Mouse (Mus musculus) ovary, postnatal 14 days (tissue): ENCODE data around the gene Emx1.
"Not testable (repeated sequence)": the region's sequence is repeated elsewhere in the genome, so short reads cannot be mapped to it uniquely, and the experiment has no call there.

Experiments used
- DNase-seq: peaks from one replicate; pipeline ENCODE4 v3.0.0; 2022; ENCODE audit warnings: low spot score

Gene Emx1

DNA sequence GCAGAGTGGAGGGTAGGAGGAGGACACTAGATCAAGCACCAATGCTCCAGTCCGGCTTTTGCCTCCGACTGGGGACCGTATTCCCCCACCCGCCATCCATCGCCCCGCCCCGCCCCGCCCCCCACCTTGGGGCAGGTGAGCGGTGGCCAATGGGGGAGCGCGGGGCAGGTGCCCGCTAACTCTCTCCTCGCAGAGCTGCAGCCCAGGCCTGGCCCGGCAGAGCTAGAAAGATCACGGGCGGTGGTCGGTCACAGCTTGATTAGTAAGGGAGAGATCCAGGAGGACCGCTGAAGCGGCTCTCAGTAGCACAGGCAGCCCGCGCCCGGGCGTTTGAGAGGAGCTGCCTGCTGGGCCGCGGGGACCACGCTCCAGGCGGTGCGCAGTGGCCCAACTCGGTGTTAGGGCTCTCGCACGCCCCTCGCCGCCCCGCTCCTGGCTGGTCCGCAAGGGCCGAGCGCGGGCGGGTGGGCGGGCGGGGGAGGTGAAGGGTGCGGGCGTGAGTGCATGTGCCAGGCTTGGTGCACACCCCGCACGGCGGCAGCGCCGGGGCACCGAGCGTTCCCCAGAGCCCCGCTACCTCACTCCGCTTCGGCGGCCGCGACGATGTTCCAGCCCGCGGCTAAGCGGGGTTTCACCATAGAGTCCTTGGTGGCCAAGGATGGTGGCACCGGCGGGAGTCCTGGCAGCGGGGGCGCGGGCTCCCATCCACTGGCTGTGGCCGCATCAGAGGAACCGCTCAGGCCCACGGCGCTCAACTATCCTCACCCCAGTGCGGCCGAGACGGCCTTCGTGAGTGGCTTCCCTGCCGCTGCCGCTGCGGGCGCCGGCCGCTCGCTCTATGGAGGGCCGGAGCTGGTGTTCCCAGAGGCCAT lies at the start of gene Emx1:
Emx1 (plus strand) TSS at position 99 of the 872 bp plus-strand sequence.
- no peak for DNase-seq

- no peak for DNase-seq
Measured at GRCm38 (mm10) chr6:85139534-85139933, 47.7 kb upstream of the Emx1 start.

GRCm38 (mm10) chr6:85141013-85141412 lies 46.2 kb upstream of the Emx1 start:
- DNase-seq: peak; percentile 54

- DNase-seq: no peak
Measured at GRCm38 (mm10) chr6:85144466-85144865, 42.8 kb upstream of the Emx1 start.

GRCm38 (mm10) chr6:85147636-85148035 lies 39.6 kb upstream of the Emx1 start:
- no peak for DNase-seq

DNA sequence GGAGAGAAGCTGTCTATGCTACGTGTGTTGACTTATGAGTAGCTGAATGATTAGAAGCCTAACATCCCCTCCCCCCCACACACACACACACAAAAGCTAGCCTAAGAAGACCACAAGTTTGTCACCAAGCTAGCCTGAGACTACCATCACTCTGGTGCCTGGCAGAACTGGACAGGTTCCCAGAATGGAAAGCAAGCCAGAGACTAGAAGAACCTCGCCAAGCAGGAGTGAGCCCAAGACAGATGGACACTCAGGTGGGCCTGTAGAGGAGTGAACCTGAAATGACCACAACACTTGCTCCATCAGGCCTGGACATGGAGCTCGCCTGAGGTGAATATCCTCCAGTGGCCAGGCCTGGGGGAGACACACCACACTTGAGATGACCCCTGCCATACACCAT lies 36.9 kb upstream of the Emx1 start:
- no peak for DNase-seq

GRCm38 (mm10) chr6:85153970-85154540 lies 33.2 kb upstream of the Emx1 start:
- peak; percentile 46 for DNase-seq

GRCm38 (mm10) chr6:85154861-85155528 lies 32.2 kb upstream of the Emx1 start:
- peak; percentile 37 for DNase-seq

- DNase-seq: not testable (repeated sequence)
Measured at GRCm38 (mm10) chr6:85156551-85156950, 30.7 kb upstream of the Emx1 start.

GRCm38 (mm10) chr6:85158040-85158804 lies 29.0 kb upstream of the Emx1 start:
- not testable (repeated sequence) for DNase-seq

DNA sequence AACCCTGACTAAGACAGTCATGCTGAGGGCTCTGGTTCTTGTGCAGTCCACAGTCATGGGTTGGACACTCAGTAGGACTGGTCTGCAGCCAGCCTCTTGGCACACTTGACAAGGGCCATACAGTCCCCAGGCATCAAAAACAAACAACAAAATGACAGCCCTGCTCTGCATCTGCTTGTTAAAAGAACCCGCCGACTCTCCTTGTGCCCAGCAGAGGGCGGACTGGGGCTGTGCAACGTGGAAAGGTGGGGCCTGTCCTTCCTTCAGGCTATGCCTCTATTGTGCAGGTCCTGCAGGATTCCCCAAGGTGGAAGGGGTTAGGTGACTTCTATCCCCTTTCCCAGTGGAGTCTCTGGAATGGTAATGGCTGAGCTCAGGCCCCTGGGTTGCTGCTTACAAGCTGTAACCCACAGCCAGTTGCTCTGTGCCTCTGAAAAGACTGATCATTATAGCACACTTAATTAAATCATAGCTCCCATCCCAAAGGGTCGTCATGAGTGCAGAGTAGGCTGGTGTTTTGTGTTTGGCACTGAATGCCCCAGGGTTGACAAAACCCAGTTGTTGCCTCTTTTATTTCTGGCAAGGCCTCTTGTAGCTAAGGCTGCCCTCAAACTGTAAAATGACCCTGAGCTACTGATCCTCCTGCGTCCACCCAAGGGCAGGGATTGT lies 28.0 kb upstream of the Emx1 start:
- peak; percentile 55 for DNase-seq

- DNase-seq: peak; percentile 70
Measured at GRCm38 (mm10) chr6:85160201-85160923, 26.9 kb upstream of the Emx1 start.

DNA sequence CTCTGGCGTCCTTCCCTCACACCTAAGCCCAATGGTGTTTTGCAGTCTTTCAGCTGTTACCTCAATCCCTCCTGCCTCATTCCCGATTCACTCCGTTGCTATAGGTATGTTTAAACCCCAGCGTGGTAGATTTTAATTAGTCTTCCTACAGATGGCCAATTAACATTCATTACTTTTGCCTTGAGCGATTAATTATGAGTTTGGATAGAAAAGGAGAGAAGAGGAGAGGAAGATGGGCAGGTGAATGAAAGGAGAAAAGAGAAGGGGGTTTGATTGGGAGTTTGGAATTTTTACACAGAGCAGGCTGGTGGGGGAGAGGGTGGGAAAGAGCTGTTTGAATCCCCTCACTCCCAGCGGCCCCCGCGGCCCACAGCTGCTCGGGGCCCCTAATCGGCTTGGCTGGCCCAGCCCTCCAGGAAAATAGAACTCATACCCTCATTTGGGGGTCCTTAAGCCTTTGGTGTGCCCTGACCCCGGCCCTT lies 21.8 kb upstream of the Emx1 start:
- DNase-seq: no peak

DNA sequence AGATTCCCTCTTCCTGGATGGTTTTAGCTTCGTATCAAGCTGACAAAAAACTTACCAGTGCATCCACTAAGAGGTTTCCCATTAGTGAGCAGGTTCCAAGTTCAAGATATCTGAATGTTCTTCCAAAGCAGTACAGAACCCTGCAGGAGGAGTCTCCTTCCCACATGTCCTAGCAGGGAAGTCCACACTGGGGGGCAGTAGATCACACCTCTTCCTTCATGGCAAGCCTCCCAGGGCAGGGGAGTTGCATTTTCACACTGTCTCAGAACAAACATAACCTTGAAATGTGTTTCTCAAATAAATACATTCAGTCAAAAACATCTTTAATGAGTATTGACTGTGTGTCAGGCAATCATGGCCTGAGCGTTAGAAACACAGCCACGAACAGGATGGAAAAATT lies 7.7 kb upstream of the Emx1 start:
- DNase-seq: no peak

GRCm38 (mm10) chr6:85180036-85180435 lies 7.2 kb upstream of the Emx1 start:
- no peak for DNase-seq

DNA sequence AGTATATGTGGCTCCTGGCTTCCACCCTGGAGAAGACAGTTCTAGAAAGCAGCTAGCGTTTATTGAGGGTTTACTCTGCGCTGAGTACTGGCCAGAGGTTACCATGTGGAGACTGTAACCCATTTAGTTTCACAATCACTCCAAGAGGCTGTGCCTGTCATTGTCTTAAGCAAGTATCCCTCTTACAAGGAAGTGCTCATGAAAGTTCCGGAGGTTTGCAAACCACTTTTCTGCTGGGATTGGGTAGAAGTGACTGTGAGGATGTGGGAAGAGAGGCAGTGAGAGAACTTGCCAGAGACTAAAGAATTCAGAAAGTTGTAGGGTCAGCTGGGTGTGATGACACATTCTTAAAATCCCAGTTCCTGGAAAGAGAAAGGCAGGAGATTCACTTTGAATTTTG lies 3.3 kb upstream of the Emx1 start:
- DNase-seq: no peak

GRCm38 (mm10) chr6:85186033-85186743 lies 1.1 kb upstream of the Emx1 start:
- no peak for DNase-seq

DNA sequence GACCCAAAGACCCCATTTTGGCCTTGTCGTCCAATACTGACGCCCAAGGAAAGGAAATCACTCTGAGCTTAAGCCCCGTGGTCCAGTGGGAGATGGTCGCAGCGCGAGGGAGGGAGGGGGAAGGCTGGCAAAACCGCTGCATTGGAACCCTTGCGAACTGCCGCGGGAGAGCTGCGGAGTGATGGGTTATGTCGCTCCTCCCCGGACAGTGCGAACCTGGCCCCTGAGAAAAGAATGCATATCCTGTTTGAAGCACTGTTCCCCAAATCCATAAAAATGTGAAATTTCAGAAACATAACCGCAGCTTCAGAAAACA lies 536 bp upstream of the Emx1 start:
- DNase-seq: no peak

GRCm38 (mm10) chr6:85188256-85189110 lies 1.2 kb downstream of the Emx1 start:
- DNase-seq: no peak
